Mouse (Mus musculus) skeletal muscle tissue, adult 2 months (tissue): Measurements from ENCODE around the gene Shcbp1l.
A peak's percentile ranks its signal among the peaks of the same experiment; 100 is the strongest.

Source experiments
- DNase-seq: peaks from one replicate; pipeline ENCODE4 v3.0.0-alpha.2; 2012; ENCODE audit warnings: low read depth, low spot score

Shcbp1l gene

GRCm38 (mm10) chr1:153486767-153487499 lies 62.0 kb downstream of the Shcbp1l start:
- peak; percentile 39 for DNase-seq

DNA sequence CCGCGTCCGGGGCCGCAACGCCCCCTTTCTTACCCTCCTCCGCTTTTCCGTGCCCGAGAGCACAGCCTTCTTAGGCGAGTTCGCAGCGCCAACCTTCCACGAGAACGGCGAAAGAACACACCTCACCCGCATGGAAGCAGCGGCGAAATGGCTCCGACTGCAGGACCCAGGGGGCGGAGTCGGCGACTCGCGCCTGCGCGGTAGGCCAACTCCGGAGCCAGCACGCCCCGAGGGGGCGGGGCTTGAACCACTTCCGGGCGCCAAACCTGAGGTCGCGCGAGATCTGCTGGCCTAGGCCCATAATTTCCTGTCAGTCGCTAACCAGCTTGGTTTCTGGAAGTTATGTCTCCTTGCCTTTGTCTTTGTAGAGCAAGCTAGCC lies 62.5 kb downstream of the Shcbp1l start, which contains the start of gene Dhx9:
Gene Dhx9, minus strand, starts transcription at position 161 of the 380 bp plus-strand sequence.
- peak; percentile 98 for DNase-seq

DNA sequence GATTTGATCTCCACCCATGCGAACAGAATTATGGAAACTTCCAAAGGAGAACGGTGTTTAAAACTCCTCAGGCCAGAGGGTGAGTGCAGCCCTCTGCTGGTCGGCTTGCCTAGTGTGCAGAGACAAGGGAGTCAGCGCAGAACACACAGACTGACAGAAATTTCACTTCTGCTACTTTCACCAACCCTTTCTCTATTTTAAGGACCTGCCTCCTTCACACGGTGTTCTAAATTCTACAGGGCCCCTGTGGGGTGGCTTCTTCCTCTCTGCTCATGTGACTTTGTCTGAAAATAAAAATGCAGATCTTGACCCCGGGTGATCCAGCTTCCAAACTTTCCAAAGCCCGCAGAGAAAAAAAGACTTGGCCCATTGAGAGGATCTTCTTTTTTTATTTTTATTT lies 64.2 kb downstream of the Shcbp1l start:
- peak; percentile 41 for DNase-seq

DNA sequence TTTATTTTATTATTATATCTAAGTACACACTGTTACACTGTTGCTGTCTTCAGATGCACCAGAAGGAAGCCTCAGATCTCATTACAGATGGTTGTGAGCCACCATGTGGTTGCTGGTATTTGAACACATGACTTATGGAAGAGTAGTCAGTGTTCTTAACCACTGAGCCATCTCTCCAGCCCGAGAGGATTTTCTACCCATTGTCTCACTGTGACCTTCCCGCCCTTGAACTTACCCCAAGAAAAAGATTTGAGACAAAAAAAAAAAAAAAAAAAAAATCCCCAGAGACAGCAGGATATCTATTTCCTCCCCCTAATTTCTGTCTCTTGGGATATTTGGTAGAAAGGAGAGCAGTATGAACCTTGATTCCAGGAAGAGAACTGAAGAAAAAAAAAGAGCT lies 64.6 kb downstream of the Shcbp1l start:
- no peak for DNase-seq

- DNase-seq = no peak
Measured at GRCm38 (mm10) chr1:153489963-153490362, 65.0 kb downstream of the Shcbp1l start.

- DNase-seq = no peak
Measured at GRCm38 (mm10) chr1:153491345-153491744, 66.4 kb downstream of the Shcbp1l start.

DNA sequence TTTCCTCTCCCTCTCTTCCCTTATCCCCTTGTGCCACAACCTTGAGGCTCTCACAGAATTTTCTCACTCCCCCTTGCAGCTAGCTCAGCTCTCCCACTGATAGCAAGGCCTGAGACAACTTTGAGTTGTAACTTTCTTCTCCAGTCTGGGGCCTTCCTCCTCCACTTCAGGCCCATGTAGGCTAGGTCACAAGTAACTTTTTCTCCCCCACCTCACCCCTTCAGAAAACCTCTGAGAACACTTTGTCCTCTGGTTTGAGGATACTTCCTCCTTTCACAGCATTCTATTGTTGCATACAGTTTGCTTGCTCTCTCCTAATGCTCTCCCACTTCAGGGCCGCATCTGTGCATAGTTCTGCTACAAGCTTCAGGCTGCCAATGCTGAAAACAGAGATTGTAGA lies 66.9 kb downstream of the Shcbp1l start:
- DNase-seq = no peak

DNA sequence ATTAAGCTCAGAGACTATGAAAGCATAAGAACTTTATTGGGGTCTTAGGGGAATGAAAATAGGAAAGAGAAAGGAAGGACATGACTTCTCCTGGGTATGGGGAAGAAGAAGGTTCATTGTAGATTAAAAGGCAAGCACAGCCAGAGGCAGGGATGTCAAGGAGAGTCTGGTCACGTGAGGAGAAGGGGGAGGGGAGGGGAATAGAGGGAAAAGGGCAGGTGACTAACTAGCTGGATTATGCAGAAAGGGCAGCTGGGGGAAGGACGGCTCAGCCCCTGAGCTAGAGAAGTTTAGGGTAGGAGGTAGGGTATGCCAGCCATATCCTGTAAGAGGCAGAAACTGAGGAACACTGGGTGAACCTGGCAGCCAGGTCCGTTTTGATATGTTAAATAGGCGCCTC lies 68.4 kb downstream of the Shcbp1l start:
- no peak for DNase-seq

DNA sequence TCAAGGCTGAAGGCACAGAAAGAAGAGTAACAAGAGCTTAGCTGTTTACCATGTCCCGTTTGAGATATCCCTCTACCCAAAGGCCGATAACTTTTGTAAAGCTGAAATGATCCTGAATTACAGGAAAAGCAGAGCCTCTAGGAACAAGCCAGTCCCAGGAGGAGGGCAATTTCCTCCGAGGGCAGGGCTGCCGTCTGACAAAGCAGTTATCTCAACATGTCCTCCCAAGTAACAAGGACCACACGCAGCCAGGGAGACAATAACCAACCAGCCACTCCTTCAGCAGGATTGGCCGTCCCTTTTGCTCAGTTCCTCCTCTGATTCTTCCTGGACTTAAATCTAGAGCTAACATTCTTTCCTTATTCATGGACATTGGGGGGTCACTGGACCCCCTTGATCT lies 69.0 kb downstream of the Shcbp1l start:
- DNase-seq = no peak

GRCm38 (mm10) chr1:153496030-153496429 lies 71.1 kb downstream of the Shcbp1l start:
- DNase-seq = no peak

DNA sequence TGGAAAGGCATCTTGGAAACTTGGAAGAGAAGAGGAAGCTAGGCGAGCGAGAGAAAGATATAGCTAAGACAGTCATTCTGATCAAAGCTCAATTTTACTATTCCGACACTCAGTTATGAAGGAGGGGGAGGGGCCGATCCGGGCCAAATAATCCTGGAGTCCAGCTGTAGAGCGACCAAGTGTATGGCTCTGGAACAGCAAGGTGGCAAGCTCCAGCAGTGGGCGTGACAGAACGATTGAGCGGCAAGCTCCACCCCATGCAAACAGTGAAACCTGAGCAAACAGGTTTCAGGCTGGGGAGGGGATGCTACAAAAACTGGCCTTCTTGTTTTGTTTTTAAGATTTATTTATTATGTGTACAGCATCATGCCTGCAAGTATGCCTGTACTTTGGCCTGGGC lies 75.1 kb downstream of the Shcbp1l start:
- no peak for DNase-seq

DNA sequence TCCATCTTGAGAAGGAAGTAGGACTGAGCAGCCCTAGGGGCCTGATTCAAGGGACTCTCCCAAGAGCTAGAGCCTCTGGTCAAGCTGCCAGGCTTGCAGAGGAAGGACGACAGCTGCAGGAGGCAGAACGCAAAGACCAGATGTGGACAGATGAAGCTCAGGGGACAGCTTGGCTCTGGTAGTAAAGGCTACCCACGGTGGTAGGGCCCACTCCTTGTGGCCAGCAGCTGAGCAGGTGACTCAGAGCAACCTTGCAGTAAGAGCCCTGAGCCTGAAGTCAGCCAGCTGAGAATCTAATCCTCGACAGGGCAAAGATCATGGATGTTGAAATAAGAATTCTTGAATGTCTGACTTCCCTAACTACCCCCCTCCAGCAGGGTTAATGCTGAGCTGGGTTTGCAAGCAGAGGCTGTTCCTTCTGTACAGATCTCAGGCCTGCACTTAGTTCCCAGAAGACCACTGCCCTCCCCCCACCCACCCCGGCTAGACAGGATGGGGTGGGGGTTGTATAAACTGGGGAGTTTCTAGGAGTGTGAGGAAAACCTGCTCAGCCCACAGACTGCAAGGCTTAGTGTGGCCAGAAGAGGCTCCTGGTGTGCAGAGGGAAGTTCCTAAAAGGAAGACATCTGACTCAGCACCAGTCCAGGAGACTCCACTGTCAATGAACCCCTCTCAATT lies 76.8 kb downstream of the Shcbp1l start:
- DNase-seq = peak; percentile 53
